20 mouse cellular contexts compared by ENCODE assay signal in the genomic region with DNA sequence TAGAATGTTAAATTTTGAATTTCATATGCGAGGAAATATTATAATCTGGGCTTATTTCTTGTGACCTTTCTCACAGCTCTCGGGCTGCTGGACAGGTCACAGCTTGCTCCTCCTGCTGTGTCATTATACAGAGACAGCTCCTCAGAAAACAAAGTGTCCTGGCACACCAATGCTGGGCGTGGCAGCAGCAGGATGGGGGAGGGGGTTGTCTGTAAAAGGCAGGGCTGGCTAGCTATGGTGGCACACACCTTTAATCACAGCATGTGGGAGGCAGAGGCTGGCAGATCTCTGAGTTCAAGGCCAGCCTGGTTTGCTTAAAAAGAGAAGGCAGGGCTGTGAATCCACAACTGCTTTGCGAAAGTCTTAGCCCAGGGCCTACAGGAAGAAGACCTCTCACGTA.
A peak's percentile ranks its signal among the peaks of the same experiment; 100 is the strongest.
DNase-seq lines count a peak whose midpoint lies in the region; ATAC-seq and TF ChIP-seq lines count a peak whose summit lies in the region.
"Had no signal": no experiment of that assay in that cellular context is flagged by ENCODE, and none has a peak within 500 bp of the region (broad histone marks: within the 10 kb centered on the region; RNA-seq: fewer than 3 reads in every experiment).

No protein-coding gene starts in this region.

- no peak overlapping the region for H3K9ac ChIP-seq in heart, embryonic 12.5 days
- H3K9ac ChIP-seq in heart, adult 2 months (ENCODE audit: low read depth, low read length), result no peak overlapping the region
- H3K9ac ChIP-seq in ES-E14 (ENCODE audit: insufficient read depth, low read depth, low read length, poor library complexity, severe bottlenecking), result peak overlapping the region; percentile 61; the same call in 1 of the 2 replicates
- H3K9ac ChIP-seq: embryonic facial prominence, embryonic 13.5 days; forebrain, embryonic 12.5 days; forebrain, embryonic 15.5 days; hindbrain, embryonic 12.5 days; hindbrain, embryonic 15.5 days had no signal

- H3K27me3 ChIP-seq in heart, embryonic 12.5 days (replicated peaks), result no peaks in the 10 kb centered on the region
- no peaks in the 10 kb centered on the region for H3K27me3 ChIP-seq in heart, adult 2 months (ENCODE audit: control insufficient read depth, insufficient read depth, low read length)
- H3K27me3 ChIP-seq in E14TG2a.4 (ENCODE audit: insufficient read depth, low read length), result 0 out of 2 replicates have a peak, but pooled peaks cover 5% of the 10 kb centered on the region
- H3K27me3 ChIP-seq: forebrain, embryonic 15.5 days; hindbrain, embryonic 12.5 days; hindbrain, embryonic 15.5 days; Patski had no signal

- no peak for TF ChIP-seq CTCF in heart, adult 2 months (IDR thresholded peaks at IDR 0.05)
- no peak for TF ChIP-seq CTCF in E14TG2a.4 (conservative IDR thresholded peaks at IDR 0.05; ENCODE audit: low read length)
- TF ChIP-seq CTCF in olfactory bulb, adult 2 months (IDR thresholded peaks at IDR 0.05; ENCODE audit: insufficient read depth, low read depth, low read length), result no peak
- no peak for TF ChIP-seq CTCF in left cerebral cortex, adult 2 months (IDR thresholded peaks at IDR 0.05)

- WGBS in heart, embryonic 12.5 days, result 66% methylated on average over 5 of the region's 5 CpGs
- 68% methylated on average over 5 of the region's 5 CpGs for WGBS in heart, adult 2 months
- 58% methylated on average over 5 of the region's 5 CpGs for WGBS in olfactory bulb, adult 2 months

- TF ChIP-seq EP300 in heart, adult 2 months (IDR thresholded peaks at IDR 0.05; ENCODE audit: insufficient read depth, low read depth, low read length), result no peak

- no peak overlapping the region for H3K4me2 ChIP-seq in heart, embryonic 12.5 days
- H3K4me2 ChIP-seq: embryonic facial prominence, embryonic 13.5 days; forebrain, embryonic 12.5 days; forebrain, embryonic 15.5 days; hindbrain, embryonic 12.5 days; hindbrain, embryonic 15.5 days had no signal

- peaks cover 17% of the 10 kb centered on the region; the same call in 1 of the 2 replicates for H3K36me3 ChIP-seq in heart, embryonic 12.5 days
- no peaks in the 10 kb centered on the region for H3K36me3 ChIP-seq in heart, adult 2 months (ENCODE audit: control insufficient read depth, insufficient read depth, low read length)
- H3K36me3 ChIP-seq in E14TG2a.4 (ENCODE audit: insufficient read depth, low read length) (no peaks in the 10 kb centered on the region), ES-E14 (ENCODE audit: control insufficient read depth, insufficient read depth, low read length, poor library complexity, severe bottlenecking) (no peaks in the 10 kb centered on the region; the same call in 1 of the 2 replicates)
- H3K36me3 ChIP-seq: embryonic facial prominence, embryonic 10.5 days; embryonic facial prominence, embryonic 13.5 days; forebrain, embryonic 12.5 days; forebrain, embryonic 15.5 days; G1E; hindbrain, embryonic 12.5 days; hindbrain, embryonic 15.5 days had no signal

- peak; percentile 64; the same call in 1 of the 2 replicates for ATAC-seq in heart, embryonic 12.5 days (ENCODE audit: insufficient number of reproducible peaks, low FRiP score)
- ATAC-seq: activated CD4-positive, CD25-positive, alpha-beta regulatory T cell, adult 4 months; Patski had no signal

- peaks cover 4% of the 10 kb centered on the region for H3K4me1 ChIP-seq in heart, embryonic 12.5 days (replicated peaks)
- H3K4me1 ChIP-seq in heart, adult 2 months (ENCODE audit: control insufficient read depth, insufficient read depth, low read length), result no peaks in the 10 kb centered on the region
- peaks cover 82% of the 10 kb centered on the region for H3K4me1 ChIP-seq in E14TG2a.4 (replicated peaks; ENCODE audit: low read depth, low read length)
- H3K4me1 ChIP-seq in ES-E14 (ENCODE audit: control insufficient read depth in 2 of 2, insufficient read depth in 2 of 2, low read length in 2 of 2, poor library complexity in 1 of 2), result peaks cover 19 to 26% of the 10 kb centered on the region in 2 experiments
- peaks cover 50% of the 10 kb centered on the region for H3K4me1 ChIP-seq in olfactory bulb, adult 2 months (ENCODE audit: control insufficient read depth, insufficient read depth, low read length)

- TF ChIP-seq POLR2A in heart, adult 2 months (IDR thresholded peaks at IDR 0.05; ENCODE audit: insufficient read depth, low read depth, low read length), result no peak
- TF ChIP-seq POLR2A in olfactory bulb, adult 2 months (IDR thresholded peaks at IDR 0.05; ENCODE audit: insufficient read depth, low read depth, low read length), result no peak

- no peak for DNase-seq in heart, adult 2 months
- DNase-seq in ES-E14 (ENCODE audit: low read depth, low spot score), result no peak
- DNase-seq in left cerebral cortex, adult 2 months (ENCODE audit: extremely low spot score in 1 of 2, low spot score in 2 of 2), result no peak
- no peak for DNase-seq in embryo, embryonic 11 days
- DNase-seq: adrenal gland, adult 8-10 months; gastrocnemius, postnatal 25 days had no signal

- H3K79me2 ChIP-seq in heart, adult 2 months (replicated peaks; ENCODE audit: control insufficient read depth, insufficient read depth, low read length), result no peaks in the 10 kb centered on the region

- H3K9me3 ChIP-seq in heart, embryonic 12.5 days (replicated peaks), result no peaks in the 10 kb centered on the region
- H3K9me3 ChIP-seq in E14TG2a.4 (ENCODE audit: low read length), result no peaks in the 10 kb centered on the region
- H3K9me3 ChIP-seq in ES-E14 (ENCODE audit: control insufficient read depth, insufficient read depth, low read depth, low read length), result no peaks in the 10 kb centered on the region
- H3K9me3 ChIP-seq: embryonic facial prominence, embryonic 10.5 days; embryonic facial prominence, embryonic 13.5 days; forebrain, embryonic 12.5 days; forebrain, embryonic 15.5 days; heart, embryonic 10.5 days; hindbrain, embryonic 12.5 days; hindbrain, embryonic 15.5 days had no signal

- no peak overlapping the region for H3K27ac ChIP-seq in heart, embryonic 12.5 days (ENCODE audit: poor library complexity, severe bottlenecking)
- H3K27ac ChIP-seq in heart, adult 2 months, result no peak overlapping the region
- peak overlapping the region; percentile 88; the same call in 1 of the 2 replicates for H3K27ac ChIP-seq in ES-E14 (ENCODE audit: insufficient read depth, low read depth, low read length, poor library complexity, severe bottlenecking)
- H3K27ac ChIP-seq in olfactory bulb, adult 2 months (ENCODE audit: insufficient read depth, low read depth, low read length), result peak overlapping the region; percentile 46
- no peak overlapping the region for H3K27ac ChIP-seq in left cerebral cortex, adult 2 months
- H3K27ac ChIP-seq: embryonic facial prominence, embryonic 10.5 days; embryonic facial prominence, embryonic 13.5 days; forebrain, embryonic 12.5 days; forebrain, embryonic 15.5 days; heart, embryonic 10.5 days; hindbrain, embryonic 12.5 days; hindbrain, embryonic 15.5 days had no signal

- no peak overlapping the region for H3K4me3 ChIP-seq in heart, embryonic 12.5 days
- no peak overlapping the region for H3K4me3 ChIP-seq in heart, adult 2 months
- H3K4me3 ChIP-seq in E14TG2a.4 (replicated peaks; ENCODE audit: low read length) (peak overlapping the region; percentile 41; the same call in 1 of the 2 replicates), ES-E14 (ENCODE audit: insufficient read depth in 1 of 2, low read depth in 1 of 2, low read length in 2 of 2, poor library complexity in 1 of 2, severe bottlenecking in 1 of 2) (no peak overlapping the region)
- no peak overlapping the region for H3K4me3 ChIP-seq in olfactory bulb, adult 2 months (ENCODE audit: insufficient read depth, low read depth, low read length)
- H3K4me3 ChIP-seq in left cerebral cortex, adult 2 months, result no peak overlapping the region
- H3K4me3 ChIP-seq: embryonic facial prominence, embryonic 10.5 days; embryonic facial prominence, embryonic 13.5 days; erythroblast, embryonic 14.5 days; forebrain, embryonic 12.5 days; forebrain, embryonic 15.5 days; heart, embryonic 10.5 days; hindbrain, embryonic 12.5 days; hindbrain, embryonic 15.5 days had no signal

- in situ Hi-C loops in ES-E14 (cut with MboI; ENCODE audit: low sequenced_read_pairs in 2 of 2, unreplicated experiment in 2 of 2), result loop anchor here in 1 of 2 experiments (5.0 kb wide), 1 partner anchor 121 kb away; no protein-coding TSS in a partner anchor

- intact Hi-C loops in heart, adult 2 months (cut with DNase I), result loop anchor here (10.0 kb wide), 1 partner anchor 78 kb away; no protein-coding TSS in a partner anchor
- intact Hi-C loops in left cerebral cortex, adult 2 months (cut with DNase I), result loop anchor here (5.0 to 10.0 kb wide), 2 partner anchors 356 to 468 kb away; no protein-coding TSS in a partner anchor

TF ChIP-seq in ES-E14, 5 proteins besides CTCF, POLR2A, EP300 and RAD21:
- TF ChIP-seq HCFC1 (IDR thresholded peaks at IDR 0.05; ENCODE audit: borderline replicate concordance, insufficient read depth, low read length), result no peak
- TF ChIP-seq ZC3H11A (IDR thresholded peaks at IDR 0.05; ENCODE audit: borderline replicate concordance, low read depth, low read length), result no peak

Comparison
In these comparisons a context has a peak if more than half of its experiments do, and no peak if none do; other contexts are left out.
1. H3K27ac ChIP-seq: peak in ES-E14 (single experiment) and olfactory bulb, adult 2 months (single experiment); none in heart, embryonic 12.5 days (single experiment), heart, adult 2 months (single experiment) and left cerebral cortex, adult 2 months (single experiment).